Mouse (Mus musculus): ENCODE measurements around the gene Grik3. TPM values are rescaled to one million over a fixed set of nuclear protein-coding genes. Genes with fewer than 3 reads are reported as not detected.

The Grik3 gene
- polyA plus RNA-seq (2016; fragmentation: Nextera tagmentation; extraction: Ambion mirVana): 0.12 and 0.15 TPM in 2 replicates

- Histone ChIP-seq H3K27me3 (ENCODE audit: insufficient read depth, poor library complexity, severe bottlenecking) (peaks cover 100% of the 10 kb centered on the region), H3K36me3 (no peaks in the 10 kb centered on the region), H3K27ac (0 out of 2 replicates have a peak within 1 kb of the TSS, but pooled peaks have one; percentile 22), H3K4me3 (peak within 1 kb of the TSS; percentile 56), H3K9me3 (no peaks in the 10 kb centered on the region), H3K4me1 (peaks cover 30% of the 10 kb centered on the region)
- DNase-seq (ENCODE audit: low spot score): no peak
- WGBS: under 1% methylated on average over 76 of the region's 77 CpGs
Observed at GRCm38 (mm10) chr4:125490661-125491504, at the start of gene Grik3. Gene Grik3, plus strand, starts transcription at chr4:125490700.

GRCm38 (mm10) chr4:125441821-125442220 is 48.7 kb upstream of the Grik3 start:
- no peak for DNase-seq (ENCODE audit: low spot score)
- Histone ChIP-seq H3K27me3 (ENCODE audit: insufficient read depth, poor library complexity, severe bottlenecking) (peaks cover 12% of the 10 kb centered on the region; the same call in 1 of the 2 replicates), H3K27ac (no peak overlapping the region), H3K36me3 (no peaks in the 10 kb centered on the region), H3K9me3 (no peaks in the 10 kb centered on the region), H3K4me1 (peaks cover 5% of the 10 kb centered on the region), H3K4me3 (no peak overlapping the region)
- WGBS: 65% methylated on average over 4 of the region's 4 CpGs

- H3K27me3 ChIP-seq (ENCODE audit: insufficient read depth, poor library complexity, severe bottlenecking): peaks cover 12% of the 10 kb centered on the region; the same call in 1 of the 2 replicates
- WGBS: 80% methylated on average over 7 of the region's 7 CpGs
- no peak overlapping the region for H3K4me3 ChIP-seq
- H3K27ac ChIP-seq: no peak overlapping the region
- no peaks in the 10 kb centered on the region for H3K9me3 ChIP-seq
- peaks cover 11% of the 10 kb centered on the region for H3K4me1 ChIP-seq
- no peaks in the 10 kb centered on the region for H3K36me3 ChIP-seq
- no peak for DNase-seq (ENCODE audit: low spot score)
Observed at GRCm38 (mm10) chr4:125444366-125444765, 46.1 kb upstream of the Grik3 start.

GRCm38 (mm10) chr4:125450602-125451321 is 39.7 kb upstream of the Grik3 start:
- H3K27me3 ChIP-seq (ENCODE audit: insufficient read depth, poor library complexity, severe bottlenecking): peaks cover 33% of the 10 kb centered on the region; the same call in 1 of the 2 replicates
- peaks cover 34% of the 10 kb centered on the region for H3K4me1 ChIP-seq
- H3K4me3 ChIP-seq: no peak overlapping the region
- no peak overlapping the region for H3K27ac ChIP-seq
- WGBS: 36% methylated on average over 7 of the region's 7 CpGs
- no peak for DNase-seq (ENCODE audit: low spot score)
- no peaks in the 10 kb centered on the region for H3K9me3 ChIP-seq
- H3K36me3 ChIP-seq: no peaks in the 10 kb centered on the region

GRCm38 (mm10) chr4:125451821-125452220 is 38.7 kb upstream of the Grik3 start:
- Histone ChIP-seq H3K27me3 (ENCODE audit: insufficient read depth, poor library complexity, severe bottlenecking) (peaks cover 43% of the 10 kb centered on the region; the same call in 1 of the 2 replicates), H3K4me1 (peaks cover 34% of the 10 kb centered on the region)

GRCm38 (mm10) chr4:125456506-125456905 is 34.0 kb upstream of the Grik3 start:
- H3K4me1 ChIP-seq: peaks cover 18% of the 10 kb centered on the region
- DNase-seq (ENCODE audit: low spot score): no peak
- H3K4me3 ChIP-seq: no peak overlapping the region
- no peaks in the 10 kb centered on the region for H3K9me3 ChIP-seq
- WGBS: 59% methylated on average over 5 of the region's 5 CpGs
- H3K27me3 ChIP-seq (ENCODE audit: insufficient read depth, poor library complexity, severe bottlenecking): peaks cover 60% of the 10 kb centered on the region
- no peak overlapping the region for H3K27ac ChIP-seq
- H3K36me3 ChIP-seq: no peaks in the 10 kb centered on the region

More at GRCm38 (mm10) chr4:125451821-125452220, 38.7 kb upstream of the Grik3 start:
- DNase-seq (ENCODE audit: low spot score): no peak
- Histone ChIP-seq H3K36me3 (no peaks in the 10 kb centered on the region), H3K27ac (peak overlapping the region; percentile 22), H3K9me3 (no peaks in the 10 kb centered on the region), H3K4me3 (no peak overlapping the region)
- WGBS: 16% methylated on average over 6 of the region's 6 CpGs

GRCm38 (mm10) chr4:125457152-125458093 is 33.1 kb upstream of the Grik3 start:
- no peaks in the 10 kb centered on the region for H3K9me3 ChIP-seq
- 26% methylated on average over 11 of the region's 11 CpGs for WGBS
- no peak overlapping the region for H3K4me3 ChIP-seq
- H3K27ac ChIP-seq: no peak overlapping the region
- peaks cover 63% of the 10 kb centered on the region for H3K27me3 ChIP-seq (ENCODE audit: insufficient read depth, poor library complexity, severe bottlenecking)
- DNase-seq (ENCODE audit: low spot score): no peak
- no peaks in the 10 kb centered on the region for H3K36me3 ChIP-seq
- peaks cover 10% of the 10 kb centered on the region for H3K4me1 ChIP-seq

GRCm38 (mm10) chr4:125459791-125460190 is 30.7 kb upstream of the Grik3 start:
- Histone ChIP-seq H3K4me3 (no peak overlapping the region), H3K36me3 (no peaks in the 10 kb centered on the region), H3K4me1 (peaks cover 7% of the 10 kb centered on the region; the same call in 1 of the 2 replicates), H3K9me3 (no peaks in the 10 kb centered on the region), H3K27me3 (ENCODE audit: insufficient read depth, poor library complexity, severe bottlenecking) (peaks cover 44% of the 10 kb centered on the region), H3K27ac (no peak overlapping the region)
- 74% methylated on average over 9 of the region's 9 CpGs for WGBS
- DNase-seq (ENCODE audit: low spot score): no peak

GRCm38 (mm10) chr4:125469711-125470372 is 20.7 kb upstream of the Grik3 start:
- H3K4me1 ChIP-seq: 0 out of 2 replicates have a peak, but pooled peaks cover 5% of the 10 kb centered on the region
- WGBS: 40% methylated on average over 11 of the region's 11 CpGs
- no peak overlapping the region for H3K4me3 ChIP-seq
- H3K27me3 ChIP-seq (ENCODE audit: insufficient read depth, poor library complexity, severe bottlenecking): peaks cover 16% of the 10 kb centered on the region; the same call in 1 of the 2 replicates
- H3K9me3 ChIP-seq: no peaks in the 10 kb centered on the region
- no peak overlapping the region for H3K27ac ChIP-seq
- H3K36me3 ChIP-seq: no peaks in the 10 kb centered on the region
- no peak for DNase-seq (ENCODE audit: low spot score)

- H3K9me3 ChIP-seq: no peaks in the 10 kb centered on the region
- no peak for DNase-seq (ENCODE audit: low spot score)
- H3K4me3 ChIP-seq: no peak overlapping the region
- 0 out of 2 replicates have a peak, but pooled peaks cover 2% of the 10 kb centered on the region for H3K4me1 ChIP-seq
- WGBS: 66% methylated on average over 4 of the region's 4 CpGs
- H3K36me3 ChIP-seq: no peaks in the 10 kb centered on the region
- H3K27ac ChIP-seq: no peak overlapping the region
- H3K27me3 ChIP-seq (ENCODE audit: insufficient read depth, poor library complexity, severe bottlenecking): peaks cover 49% of the 10 kb centered on the region
Observed at GRCm38 (mm10) chr4:125474903-125475302, 15.6 kb upstream of the Grik3 start.

- Histone ChIP-seq H3K27me3 (ENCODE audit: insufficient read depth, poor library complexity, severe bottlenecking) (peaks cover 76% of the 10 kb centered on the region), H3K9me3 (no peaks in the 10 kb centered on the region), H3K4me3 (no peak overlapping the region), H3K4me1 (no peaks in the 10 kb centered on the region), H3K36me3 (no peaks in the 10 kb centered on the region), H3K27ac (no peak overlapping the region)
- WGBS: 44% methylated on average over 12 of the region's 12 CpGs
- DNase-seq (ENCODE audit: low spot score): no peak
Observed at GRCm38 (mm10) chr4:125478071-125478470, 12.4 kb upstream of the Grik3 start.

- peaks cover 92% of the 10 kb centered on the region for H3K27me3 ChIP-seq (ENCODE audit: insufficient read depth, poor library complexity, severe bottlenecking)
- DNase-seq (ENCODE audit: low spot score): no peak
- no peaks in the 10 kb centered on the region for H3K9me3 ChIP-seq
- no peak overlapping the region for H3K4me3 ChIP-seq
- H3K4me1 ChIP-seq: no peaks in the 10 kb centered on the region
- H3K27ac ChIP-seq: no peak overlapping the region
- WGBS: 22% methylated on average over 3 of the region's 3 CpGs
- no peaks in the 10 kb centered on the region for H3K36me3 ChIP-seq
Observed at GRCm38 (mm10) chr4:125481256-125481655, 9.2 kb upstream of the Grik3 start.
